Mouse (Mus musculus): ENCODE measurements around the gene Myzap. TPM values are rescaled to one million over a fixed set of nuclear protein-coding genes. Genes with fewer than 3 reads are reported as not detected.

The Myzap gene
- polyA plus RNA-seq, 1 experiment from 2014 or later = 3.1 TPM

DNA sequence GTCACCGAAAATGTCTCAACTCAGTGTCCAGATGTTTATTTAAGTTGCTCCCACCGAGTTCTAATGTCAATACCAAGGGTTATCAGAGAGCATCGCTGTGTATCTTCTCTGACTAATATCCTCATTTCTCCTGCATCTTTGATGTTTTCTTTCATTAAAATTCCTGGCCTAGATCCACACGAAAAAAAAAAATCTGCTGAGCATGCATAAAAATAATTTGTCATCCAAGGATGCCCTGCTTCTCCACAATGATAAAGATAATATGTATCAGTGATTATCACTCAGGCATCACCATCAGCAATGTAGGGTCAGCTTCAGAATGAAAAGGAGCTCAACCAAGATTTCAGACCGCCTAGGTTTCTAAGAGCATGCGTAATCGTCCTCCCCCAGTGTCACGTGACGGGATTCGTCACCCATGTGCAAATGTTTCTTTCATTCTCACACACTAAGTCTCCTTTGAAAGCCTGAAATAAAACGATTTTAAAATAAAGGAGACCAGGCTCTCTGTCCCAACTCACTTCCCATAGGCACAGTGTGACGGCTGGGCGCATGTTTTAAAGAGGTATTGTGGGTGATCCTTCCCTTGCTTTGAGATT is 129.0 kb downstream of the Myzap start:
- H3K4me1 ChIP-seq = no peaks in the 10 kb centered on the region
- no peak overlapping the region for H3K4me2 ChIP-seq
- no peak overlapping the region for H3K9ac ChIP-seq
- H3K27me3 ChIP-seq = 0 out of 2 replicates have a peak, but pooled peaks cover 3% of the 10 kb centered on the region
- no peak overlapping the region for H3K27ac ChIP-seq
- no peaks in the 10 kb centered on the region for H3K9me3 ChIP-seq
- WGBS = 70% methylated on average over 13 of the region's 13 CpGs
- H3K4me3 ChIP-seq (replicated peaks) = no peak overlapping the region
- H3K36me3 ChIP-seq (replicated peaks) = no peaks in the 10 kb centered on the region
- ATAC-seq (ENCODE audit: low FRiP score) = no peak

DNA sequence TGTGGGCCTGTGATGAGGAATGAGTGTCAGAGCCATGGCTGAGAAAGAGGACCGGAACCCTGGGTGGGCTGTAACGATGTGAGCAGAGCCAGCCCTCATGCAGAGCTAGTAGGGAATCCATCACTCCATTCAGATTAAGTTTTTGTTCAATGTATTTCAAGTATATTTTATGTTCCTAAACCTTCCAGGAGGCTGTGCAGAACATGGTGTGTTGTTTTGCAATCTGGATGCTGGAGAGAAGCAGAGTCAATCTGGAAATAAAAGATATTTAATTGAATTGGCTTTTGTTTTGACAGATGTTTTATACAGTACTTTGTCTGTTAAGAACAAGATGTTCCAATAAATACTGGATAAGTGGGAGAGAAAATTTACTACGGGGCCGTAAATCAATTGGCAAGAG is 135.4 kb downstream of the Myzap start:
- H3K9me3 ChIP-seq = no peaks in the 10 kb centered on the region
- no peaks in the 10 kb centered on the region for H3K36me3 ChIP-seq (replicated peaks)
- no peak overlapping the region for H3K4me2 ChIP-seq
- H3K4me3 ChIP-seq (replicated peaks) = no peak overlapping the region
- H3K9ac ChIP-seq = no peak overlapping the region
- H3K27me3 ChIP-seq = 0 out of 2 replicates have a peak, but pooled peaks cover 3% of the 10 kb centered on the region
- no peak overlapping the region for H3K27ac ChIP-seq
- WGBS = 91% methylated on average over 4 of the region's 4 CpGs
- no peaks in the 10 kb centered on the region for H3K4me1 ChIP-seq
- ATAC-seq (ENCODE audit: low FRiP score) = no peak

Other genes starting within 250 kb of the Myzap start
- 452 and 458 TPM in 2 replicates for gene Polr2m, start 106.4 kb downstream of the Myzap start, polyA plus RNA-seq (2016; fragmentation: Nextera tagmentation; extraction: Ambion mirVana)
- gene Cgnl1, start 179.2 kb upstream of the Myzap start, polyA plus RNA-seq (2016; fragmentation: Nextera tagmentation; extraction: Ambion mirVana) = 5.1 and 5.2 TPM in 2 replicates

Data from forebrain, embryonic 12.5 days (tissue).